13 mouse cellular contexts compared by ENCODE assay signal in the genomic region with DNA sequence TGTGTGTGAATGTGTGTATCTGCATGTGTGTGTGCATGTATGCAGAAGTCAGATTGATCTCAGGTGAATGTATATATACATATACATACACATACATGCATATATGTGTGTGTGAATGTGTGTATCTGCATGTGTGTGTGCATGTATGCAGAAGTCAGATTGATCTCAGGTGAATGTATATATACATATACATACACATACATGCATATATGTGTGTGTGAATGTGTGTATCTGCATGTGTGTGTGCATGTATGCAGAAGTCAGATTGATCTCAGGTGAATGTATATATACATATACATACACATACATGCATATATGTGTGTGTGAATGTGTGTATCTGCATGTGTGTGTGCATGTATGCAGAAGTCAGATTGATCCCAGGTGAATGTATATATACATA. TPM values are rescaled to one million over a fixed set of nuclear protein-coding genes. Genes with fewer than 3 reads are reported as not detected.
"Had no signal": no experiment of that assay in that cellular context is flagged by ENCODE, and none has a peak within 500 bp of the region (broad histone marks: within the 10 kb centered on the region; RNA-seq: fewer than 3 reads in every experiment).

Gene Gm11011 (minus strand): TSS at position 101 of the 400 bp plus-strand sequence.

RNA-seq across cellular contexts. Expression of gene Gm11011, which starts in this region (rescaled TPM):
- polyA plus RNA-seq: neural tube, embryonic 11.5 days; neural tube, embryonic 12.5 days; neural tube, embryonic 13.5 days; neural tube, embryonic 14.5 days; neural tube, embryonic 15.5 days; small intestine, adult 2 months; spleen, adult 2 months; stomach, embryonic 14.5 days; stomach, embryonic 15.5 days; testis, adult 2 months; thymus, adult 2 months; thymus, postnatal 0 days; urinary bladder, adult 2 months had no signal
